In the genomic region with DNA sequence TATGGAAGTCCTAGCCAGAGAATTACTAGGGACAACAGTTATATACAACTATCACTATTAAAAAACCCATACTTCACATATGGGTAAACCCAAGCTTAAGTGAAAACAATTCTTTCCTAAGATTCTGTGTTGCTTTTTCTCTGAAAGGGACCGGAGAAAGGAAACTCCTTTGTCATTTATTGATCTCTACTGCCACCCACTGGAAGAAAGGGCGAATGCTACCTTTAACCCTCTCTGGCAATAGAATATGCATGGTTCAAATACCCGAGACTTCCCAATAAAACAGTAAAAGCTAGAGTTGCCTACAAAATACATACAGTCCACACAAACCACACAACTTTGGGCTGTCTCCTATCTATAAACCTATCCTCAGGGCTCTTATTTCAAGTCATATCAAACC, we compare ENCODE assay signal across 8 mouse cellular contexts. TPM values are rescaled to one million over a fixed set of nuclear protein-coding genes. Genes with fewer than 3 reads are reported as not detected.
A peak's percentile ranks its signal among the peaks of the same experiment; 100 is the strongest.
DNase-seq lines count a peak whose midpoint lies in the region; ATAC-seq and TF ChIP-seq lines count a peak whose summit lies in the region.

No protein-coding gene starts in this region.

- H3K9ac ChIP-seq in heart, embryonic 12.5 days = no peak overlapping the region

- H3K4me3 ChIP-seq in heart, embryonic 12.5 days = no peak overlapping the region
- no peak overlapping the region for H3K4me3 ChIP-seq in layer of hippocampus, adult 2 months
- no peak overlapping the region for H3K4me3 ChIP-seq in lung, adult 2 months (replicated peaks; ENCODE audit: extremely low read depth, low read depth, low read length)

- H3K36me3 ChIP-seq in heart, embryonic 12.5 days = no peaks in the 10 kb centered on the region

- ATAC-seq in heart, embryonic 12.5 days (ENCODE audit: insufficient number of reproducible peaks, low FRiP score) = no peak

- no peak for TF ChIP-seq POLR2A in lung, adult 2 months (IDR thresholded peaks at IDR 0.05; ENCODE audit: borderline replicate concordance, extremely low read depth, low read depth, low read length)

- no peaks in the 10 kb centered on the region for H3K4me1 ChIP-seq in heart, embryonic 12.5 days (replicated peaks)
- no peaks in the 10 kb centered on the region for H3K4me1 ChIP-seq in lung, adult 2 months (ENCODE audit: control insufficient read depth, insufficient read depth, low read length)

- no peak overlapping the region for H3K27ac ChIP-seq in heart, embryonic 12.5 days (ENCODE audit: poor library complexity, severe bottlenecking)
- H3K27ac ChIP-seq in layer of hippocampus, adult 2 months = no peak overlapping the region

- H3K27me3 ChIP-seq in heart, embryonic 12.5 days (replicated peaks) = no peaks in the 10 kb centered on the region

- H3K4me2 ChIP-seq in heart, embryonic 12.5 days = no peak overlapping the region

- TF ChIP-seq CTCF in layer of hippocampus, adult 2 months (conservative IDR thresholded peaks at IDR 0.05) = peak; percentile 84
- 0 out of 2 replicates have a peak, but pooled peaks have one; percentile 3 for TF ChIP-seq CTCF in lung, adult 2 months (IDR thresholded peaks at IDR 0.05; ENCODE audit: insufficient read depth, low read length)

- WGBS in heart, embryonic 12.5 days = 23% methylated on average over 3 of the region's 3 CpGs
- 21% methylated on average over 3 of the region's 3 CpGs for WGBS in lung, adult 2 months

- no peaks in the 10 kb centered on the region for H3K9me3 ChIP-seq in heart, embryonic 12.5 days (replicated peaks)

- DNase-seq in heart, adult 18-20 months = peak; percentile 41 to 77
- peak; percentile 27 to 84 for DNase-seq in adrenal gland, adult (ENCODE audit: inconsistent age in 2 of 2, low spot score in 1 of 2)
- DNase-seq in embryo, embryonic 10.5 days (ENCODE audit: low spot score) = peak; percentile 74
- peak; percentile 63 for DNase-seq in heart, postnatal 4 days
- peak; percentile 57 to 60 for DNase-seq in layer of hippocampus, adult 2 months (ENCODE audit: low spot score in 2 of 2)
- DNase-seq in lung, adult 2 months = peak; percentile 9
- peak; percentile 28 for DNase-seq in retina, postnatal 7 days (ENCODE audit: low read depth, low spot score)

RNA-seq across cellular contexts. Expression of a gene that starts 40.6 kb away (rescaled TPM):
- 1 to 10 TPM; 1.1 to 1.5 TPM for total RNA-seq in heart, adult 18-20 months (2021)
- 0.17 and 0.18 TPM in 2 replicates for polyA plus RNA-seq in heart, embryonic 12.5 days (2016; fragmentation: Nextera tagmentation; extraction: Ambion mirVana)
- total RNA-seq in heart, postnatal 4 days (2021) = under 1 TPM; 0.38 to 0.79 TPM
- 1 to 10 TPM in 1 of 2 experiments, under 1 TPM in 1; 0.91 to 1.4 TPM for total RNA-seq in layer of hippocampus, adult 2 months (2021)
- polyA plus RNA-seq in lung, adult 2 months (2012; rRNA removed) = 1.9 and 3.3 TPM in 2 replicates

Comparison
In these comparisons a context has a peak if more than half of its experiments do, and no peak if none do; other contexts are left out.
1. DNase-seq: peak in every context shown above with its lines; median percentile 74 in embryo, embryonic 10.5 days; 63 in heart, postnatal 4 days; 59 in heart, adult 18-20 months; 58 in layer of hippocampus, adult 2 months; 56 in adrenal gland, adult; 28 in retina, postnatal 7 days; 9 in lung, adult 2 months.